Mouse (Mus musculus): ENCODE measurements around the gene Stac2. TPM values are rescaled to one million over a fixed set of nuclear protein-coding genes. Genes with fewer than 3 reads are reported as not detected.
A peak's percentile ranks its signal among the peaks of the same experiment; 100 is the strongest.

Gene Stac2
- total RNA-seq (2021): under 1 TPM; 0.15 to 0.25 TPM
- long read RNA-seq, experiment 1, partial matches to known transcripts: 1 of 1 reads
- long read RNA-seq, experiment 1, other reads (novel, unspliced or antisense): 0 of 1 reads
- long read RNA-seq, experiment 2: 0 reads

- DNase-seq: peak; percentile 79 to 81
Measured at GRCm38 (mm10) chr11:98052989-98053834, at the start of gene Stac2. TSS of gene Stac2 (minus strand) at chr11:98053462.

GRCm38 (mm10) chr11:98101332-98101731, 48.1 kb upstream of the Stac2 start:
- DNase-seq: no peak

- peak; percentile 36 for DNase-seq
Measured at GRCm38 (mm10) chr11:98090583-98090982, 37.3 kb upstream of the Stac2 start.

GRCm38 (mm10) chr11:98088224-98088623, 35.0 kb upstream of the Stac2 start:
- DNase-seq: peak; percentile 39 to 42

GRCm38 (mm10) chr11:98086574-98086973, 33.3 kb upstream of the Stac2 start:
- DNase-seq: no peak

- DNase-seq: no peak
Measured at GRCm38 (mm10) chr11:98086141-98086540, 32.9 kb upstream of the Stac2 start.

- DNase-seq: no peak
Measured at GRCm38 (mm10) chr11:98082745-98083144, 29.5 kb upstream of the Stac2 start.

- DNase-seq: no peak
Measured at GRCm38 (mm10) chr11:98080450-98080849, 27.2 kb upstream of the Stac2 start.

- peak; percentile 58 to 67 for DNase-seq
Measured at GRCm38 (mm10) chr11:98077086-98077485, 23.8 kb upstream of the Stac2 start.

- DNase-seq: peak; percentile 83 to 96
Measured at GRCm38 (mm10) chr11:98075195-98075808, 22.0 kb upstream of the Stac2 start.

- no peak for DNase-seq
Measured at GRCm38 (mm10) chr11:98073442-98073841, 20.2 kb upstream of the Stac2 start.

GRCm38 (mm10) chr11:98067255-98067654, 14.0 kb upstream of the Stac2 start:
- no peak for DNase-seq

- DNase-seq: no peak
Measured at GRCm38 (mm10) chr11:98066201-98066600, 12.9 kb upstream of the Stac2 start.

- DNase-seq: peak; percentile 51 to 68
Measured at GRCm38 (mm10) chr11:98061904-98062562, 8.8 kb upstream of the Stac2 start.

- DNase-seq: no peak
Measured at GRCm38 (mm10) chr11:98061441-98061840, 8.2 kb upstream of the Stac2 start.

GRCm38 (mm10) chr11:98060104-98060692, 6.9 kb upstream of the Stac2 start:
- DNase-seq: no peak

- no peak for DNase-seq
Measured at GRCm38 (mm10) chr11:98059662-98060061, 6.4 kb upstream of the Stac2 start.

GRCm38 (mm10) chr11:98057998-98058397, 4.7 kb upstream of the Stac2 start:
- DNase-seq: no peak

- no peak for DNase-seq
Measured at GRCm38 (mm10) chr11:98057466-98057865, 4.2 kb upstream of the Stac2 start.

- no peak for DNase-seq
Measured at GRCm38 (mm10) chr11:98052129-98052988, 903 bp downstream of the Stac2 start.

GRCm38 (mm10) chr11:98051611-98052128, 1.6 kb downstream of the Stac2 start:
- no peak for DNase-seq

All from heart, adult 18-20 months (tissue).